Mouse (Mus musculus): ENCODE measurements around the gene Cdc37l1. TPM values are rescaled to one million over a fixed set of nuclear protein-coding genes. Genes with fewer than 3 reads are reported as not detected.

Cdc37l1 gene
- total and polyA plus RNA-seq, 2 experiments from 2014 or later: 50.3 to 98.7 TPM

DNA sequence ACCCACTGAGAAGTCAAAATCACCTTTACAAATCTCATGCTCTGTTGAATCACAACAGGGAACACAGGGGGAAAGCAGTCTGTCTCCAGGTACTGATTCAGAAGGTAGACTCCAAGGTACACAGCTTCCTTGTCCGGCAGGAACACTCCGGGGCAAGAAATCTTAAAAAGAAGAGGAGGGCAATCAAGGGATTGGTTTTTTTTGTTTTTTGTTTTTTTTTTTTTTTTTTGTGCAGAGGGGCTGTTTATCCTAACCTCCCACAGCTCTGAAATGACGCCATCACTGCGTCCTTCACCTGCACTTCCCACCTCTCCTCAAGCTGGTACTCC, 26.7 kb upstream of the Cdc37l1 start:
- no peak for ATAC-seq (ENCODE audit: insufficient read depth, low read depth)
- Histone ChIP-seq H3K9ac (replicated peaks; ENCODE audit: low read depth, low read length) (peak overlapping the region; percentile 92), H3K27ac (ENCODE audit: low read depth) (peak overlapping the region; percentile 96), H3K27me3 (ENCODE audit: control insufficient read depth, insufficient read depth, low read length) (no peaks in the 10 kb centered on the region), H3K9me3 (replicated peaks; ENCODE audit: control insufficient read depth, low read length) (no peaks in the 10 kb centered on the region), H3K36me3 (replicated peaks; ENCODE audit: control insufficient read depth, insufficient read depth, low read length) (no peaks in the 10 kb centered on the region), H3K4me2 (ENCODE audit: low read depth, low read length) (peak overlapping the region; percentile 77), H3K4me1 (ENCODE audit: control insufficient read depth, insufficient read depth) (peaks cover 19% of the 10 kb centered on the region), H3K4me3 (ENCODE audit: low read depth, low read length) (peak overlapping the region; percentile 97)
- no peak for DNase-seq (ENCODE audit: low spot score)
- TF ChIP-seq CTCF (IDR thresholded peaks at IDR 0.05; ENCODE audit: low read depth): no peak
- no peak for TF ChIP-seq EP300 (IDR thresholded peaks at IDR 0.05; ENCODE audit: low read depth)
- WGBS: 8% methylated on average over 4 of the region's 4 CpGs

DNA sequence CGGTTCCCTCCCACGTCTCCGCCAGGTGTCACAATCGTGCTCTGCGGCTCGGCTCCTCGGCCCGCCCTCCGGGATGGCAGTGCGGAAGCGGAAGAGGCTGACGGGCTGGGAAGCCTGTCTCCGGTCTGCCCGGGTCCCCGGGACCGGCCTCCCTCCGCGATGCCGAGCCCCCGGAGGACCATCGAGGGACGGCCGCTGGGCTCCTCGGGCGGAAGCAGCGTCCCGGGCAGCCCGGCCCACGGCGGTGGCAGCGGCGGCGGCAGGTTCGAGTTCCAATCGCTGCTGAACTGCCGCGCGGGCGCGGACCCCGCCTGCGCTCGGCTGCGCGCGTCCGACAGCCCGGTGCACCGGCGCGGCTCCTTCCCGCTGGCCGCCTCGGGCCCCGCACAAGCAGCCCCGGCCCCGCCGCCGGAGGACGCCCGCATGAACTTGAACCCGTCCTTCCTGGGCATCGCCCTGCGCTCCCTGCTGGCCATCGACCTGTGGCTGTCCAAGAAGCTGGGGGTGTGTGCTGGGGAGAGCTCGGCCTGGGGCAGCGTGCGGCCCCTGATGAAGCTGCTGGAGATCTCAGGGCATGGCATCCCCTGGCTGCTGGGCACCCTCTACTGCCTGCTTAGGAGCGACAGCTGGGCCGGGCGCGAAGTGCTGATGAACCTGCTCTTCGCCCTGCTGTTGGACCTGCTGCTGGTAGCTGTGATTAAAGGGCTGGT, 26.2 kb upstream of the Cdc37l1 start, which contains the start of gene Plpp6:
Gene Plpp6, plus strand, starts transcription at position 112 of the 710 bp plus-strand sequence.
- DNase-seq (ENCODE audit: low spot score) (peak; percentile 60), ATAC-seq (ENCODE audit: insufficient read depth, low read depth) (peak; percentile 86)
- under 1% methylated on average over 44 of the region's 73 CpGs for WGBS
- peaks cover 19% of the 10 kb centered on the region for H3K4me1 ChIP-seq (ENCODE audit: control insufficient read depth, insufficient read depth)
- no peaks in the 10 kb centered on the region for H3K36me3 ChIP-seq (replicated peaks; ENCODE audit: control insufficient read depth, insufficient read depth, low read length)
- no peaks in the 10 kb centered on the region for H3K9me3 ChIP-seq (replicated peaks; ENCODE audit: control insufficient read depth, low read length)
- H3K27me3 ChIP-seq (ENCODE audit: control insufficient read depth, insufficient read depth, low read length): no peaks in the 10 kb centered on the region
- TF ChIP-seq CTCF (IDR thresholded peaks at IDR 0.05; ENCODE audit: low read depth) (peak; percentile 58), EP300 (IDR thresholded peaks at IDR 0.05; ENCODE audit: low read depth) (no peak)
- peak within 1 kb of the TSS; percentile 97 for H3K4me3 ChIP-seq (ENCODE audit: low read depth, low read length)
- peak within 1 kb of the TSS; percentile 96 for H3K27ac ChIP-seq (ENCODE audit: low read depth)
- peak within 1 kb of the TSS; percentile 77 for H3K4me2 ChIP-seq (ENCODE audit: low read depth, low read length)
- H3K9ac ChIP-seq (replicated peaks; ENCODE audit: low read depth, low read length): peak within 1 kb of the TSS; percentile 92

DNA sequence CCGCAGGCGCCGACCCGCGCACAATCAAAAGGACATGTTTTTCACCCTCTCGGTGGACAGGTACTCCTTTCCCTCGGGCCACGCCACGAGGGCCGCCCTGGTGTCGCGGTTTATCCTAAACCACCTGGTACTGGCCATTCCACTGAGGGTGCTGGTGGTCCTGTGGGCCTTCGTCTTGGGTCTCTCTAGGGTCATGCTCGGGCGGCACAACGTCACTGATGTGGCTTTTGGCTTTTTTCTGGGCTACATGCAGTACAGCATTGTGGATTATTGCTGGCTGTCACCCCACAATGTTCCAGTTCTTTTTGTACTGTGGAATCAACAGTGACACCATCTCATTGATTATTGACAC, 25.6 kb upstream of the Cdc37l1 start:
- ATAC-seq (ENCODE audit: insufficient read depth, low read depth): peak; percentile 20
- H3K27ac ChIP-seq (ENCODE audit: low read depth): peak overlapping the region; percentile 96

DNA sequence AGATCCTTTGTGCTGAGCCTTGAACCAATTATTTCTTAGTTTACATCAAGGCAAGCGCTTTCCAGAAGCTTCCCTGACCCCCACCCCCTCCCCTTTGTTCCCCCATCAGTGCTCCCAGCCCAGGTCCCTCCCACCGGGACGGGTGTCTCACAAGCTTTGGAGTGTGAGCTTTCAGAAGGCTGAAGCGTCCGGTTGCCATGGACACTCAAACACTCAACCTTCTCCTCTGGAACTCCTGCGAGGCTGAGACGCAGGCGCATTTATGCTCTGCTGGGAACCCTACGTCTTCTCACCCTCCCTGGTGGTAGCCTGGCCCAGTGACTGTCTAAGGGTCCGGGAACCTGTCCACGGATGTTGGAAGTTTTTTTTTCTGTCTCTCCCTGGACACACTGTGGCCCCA, 22.5 kb upstream of the Cdc37l1 start, which contains the start of gene 4430402I18Rik:
Gene 4430402I18Rik, minus strand, starts transcription at position 149 of the 400 bp plus-strand sequence.
- Histone ChIP-seq H3K4me1 (ENCODE audit: control insufficient read depth, insufficient read depth) (peaks cover 19% of the 10 kb centered on the region), H3K4me3 (ENCODE audit: low read depth, low read length) (no peak within 1 kb of the TSS), H3K9ac (replicated peaks; ENCODE audit: low read depth, low read length) (no peak within 1 kb of the TSS), H3K27me3 (ENCODE audit: control insufficient read depth, insufficient read depth, low read length) (no peaks in the 10 kb centered on the region), H3K27ac (ENCODE audit: low read depth) (no peak within 1 kb of the TSS), H3K9me3 (replicated peaks; ENCODE audit: control insufficient read depth, low read length) (no peaks in the 10 kb centered on the region), H3K4me2 (ENCODE audit: low read depth, low read length) (no peak within 1 kb of the TSS), H3K36me3 (replicated peaks; ENCODE audit: control insufficient read depth, insufficient read depth, low read length) (no peaks in the 10 kb centered on the region)
- no peak for TF ChIP-seq CTCF (IDR thresholded peaks at IDR 0.05; ENCODE audit: low read depth)
- no peak for TF ChIP-seq EP300 (IDR thresholded peaks at IDR 0.05; ENCODE audit: low read depth)
- 13% methylated on average over 11 of the region's 11 CpGs for WGBS
- no peak for DNase-seq (ENCODE audit: low spot score)
- ATAC-seq (ENCODE audit: insufficient read depth, low read depth): no peak

More for the DNA sequence above, 25.6 kb upstream of the Cdc37l1 start:
- no peaks in the 10 kb centered on the region for H3K9me3 ChIP-seq (replicated peaks; ENCODE audit: control insufficient read depth, low read length)
- H3K27me3 ChIP-seq (ENCODE audit: control insufficient read depth, insufficient read depth, low read length): no peaks in the 10 kb centered on the region
- 7% methylated on average over 16 of the region's 16 CpGs for WGBS
- DNase-seq (ENCODE audit: low spot score): no peak
- H3K4me2 ChIP-seq (ENCODE audit: low read depth, low read length): peak overlapping the region; percentile 77
- peaks cover 19% of the 10 kb centered on the region for H3K4me1 ChIP-seq (ENCODE audit: control insufficient read depth, insufficient read depth)
- no peak for TF ChIP-seq EP300 (IDR thresholded peaks at IDR 0.05; ENCODE audit: low read depth)
- no peak for TF ChIP-seq CTCF (IDR thresholded peaks at IDR 0.05; ENCODE audit: low read depth)
- peak overlapping the region; percentile 97 for H3K4me3 ChIP-seq (ENCODE audit: low read depth, low read length)
- H3K9ac ChIP-seq (replicated peaks; ENCODE audit: low read depth, low read length): peak overlapping the region; percentile 92
- H3K36me3 ChIP-seq (replicated peaks; ENCODE audit: control insufficient read depth, insufficient read depth, low read length): no peaks in the 10 kb centered on the region

DNA sequence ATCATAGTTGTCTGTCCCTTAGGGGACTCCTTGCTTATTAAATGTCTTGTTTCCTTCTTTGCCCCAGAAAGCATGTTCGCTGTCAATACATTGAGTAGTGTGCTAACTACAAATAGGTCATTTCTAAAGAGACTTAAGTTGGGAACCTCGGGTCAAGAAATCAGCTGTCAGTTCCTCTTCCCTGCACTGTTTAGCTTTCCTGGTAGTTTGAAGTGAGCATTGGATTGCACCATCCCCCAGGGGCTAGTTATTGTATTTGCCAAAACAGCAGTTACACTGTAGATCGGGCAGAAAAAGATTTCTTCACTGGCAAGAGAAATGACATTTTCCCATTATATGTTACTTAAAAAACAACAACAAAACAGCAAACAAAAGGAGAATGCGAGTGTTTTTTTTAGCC, 22.0 kb upstream of the Cdc37l1 start:
- WGBS: 70% methylated on average over 4 of the region's 4 CpGs
- peaks cover 19% of the 10 kb centered on the region for H3K4me1 ChIP-seq (ENCODE audit: control insufficient read depth, insufficient read depth)
- no peak overlapping the region for H3K4me3 ChIP-seq (ENCODE audit: low read depth, low read length)
- H3K27ac ChIP-seq (ENCODE audit: low read depth): no peak overlapping the region
- no peak overlapping the region for H3K4me2 ChIP-seq (ENCODE audit: low read depth, low read length)
- no peaks in the 10 kb centered on the region for H3K27me3 ChIP-seq (ENCODE audit: control insufficient read depth, insufficient read depth, low read length)
- no peak for TF ChIP-seq CTCF (IDR thresholded peaks at IDR 0.05; ENCODE audit: low read depth)
- no peak for TF ChIP-seq EP300 (IDR thresholded peaks at IDR 0.05; ENCODE audit: low read depth)
- H3K36me3 ChIP-seq (replicated peaks; ENCODE audit: control insufficient read depth, insufficient read depth, low read length): no peaks in the 10 kb centered on the region
- no peaks in the 10 kb centered on the region for H3K9me3 ChIP-seq (replicated peaks; ENCODE audit: control insufficient read depth, low read length)
- ATAC-seq (ENCODE audit: insufficient read depth, low read depth) (no peak), DNase-seq (ENCODE audit: low spot score) (no peak)
- H3K9ac ChIP-seq (replicated peaks; ENCODE audit: low read depth, low read length): no peak overlapping the region

DNA sequence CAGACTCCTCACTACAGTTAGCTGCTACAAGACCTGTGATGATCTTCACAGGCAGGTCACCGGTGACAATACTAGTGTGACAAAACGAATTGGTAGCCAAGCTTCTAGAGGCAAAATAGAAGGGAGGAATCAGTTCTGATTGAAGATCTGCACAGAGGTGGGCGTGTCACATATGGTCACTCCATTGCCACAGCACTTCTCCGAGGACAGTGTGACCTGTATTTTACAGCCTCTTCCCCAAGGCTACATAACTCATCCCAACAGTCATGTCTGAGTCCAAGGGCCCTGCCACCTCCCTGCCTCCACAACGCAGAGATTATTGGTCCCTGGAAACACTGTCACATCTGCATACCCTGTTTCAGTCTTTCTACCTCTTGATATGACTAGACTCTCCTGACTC, 20.9 kb upstream of the Cdc37l1 start:
- Histone ChIP-seq H3K27ac (ENCODE audit: low read depth) (no peak overlapping the region), H3K9ac (replicated peaks; ENCODE audit: low read depth, low read length) (no peak overlapping the region), H3K36me3 (replicated peaks; ENCODE audit: control insufficient read depth, insufficient read depth, low read length) (no peaks in the 10 kb centered on the region), H3K4me2 (ENCODE audit: low read depth, low read length) (no peak overlapping the region), H3K27me3 (ENCODE audit: control insufficient read depth, insufficient read depth, low read length) (no peaks in the 10 kb centered on the region), H3K9me3 (replicated peaks; ENCODE audit: control insufficient read depth, low read length) (no peaks in the 10 kb centered on the region), H3K4me3 (ENCODE audit: low read depth, low read length) (no peak overlapping the region), H3K4me1 (ENCODE audit: control insufficient read depth, insufficient read depth) (peaks cover 19% of the 10 kb centered on the region)
- DNase-seq (ENCODE audit: low spot score) (no peak), ATAC-seq (ENCODE audit: insufficient read depth, low read depth) (no peak)
- 80% methylated on average over 5 of the region's 5 CpGs for WGBS
- TF ChIP-seq EP300 (IDR thresholded peaks at IDR 0.05; ENCODE audit: low read depth) (no peak), CTCF (IDR thresholded peaks at IDR 0.05; ENCODE audit: low read depth) (no peak)

All from heart, postnatal 0 days (tissue).